Mouse (Mus musculus): ENCODE measurements around the gene Endov.
A peak's percentile ranks its signal among the peaks of the same experiment; 100 is the strongest.

Endov gene

GRCm38 (mm10) chr11:119509165-119509776 is 18.1 kb downstream of the Endov start:
- H3K27me3 ChIP-seq (ENCODE audit: control insufficient read depth, insufficient read depth, low read length, poor library complexity, severe bottlenecking) = no peaks in the 10 kb centered on the region
- DNase-seq (ENCODE audit: low read depth, low spot score) = no peak

GRCm38 (mm10) chr11:119513038-119513659 is 22.0 kb downstream of the Endov start:
- H3K36me3 ChIP-seq (ENCODE audit: control insufficient read depth, insufficient read depth, low read length, poor library complexity, severe bottlenecking) = no peaks in the 10 kb centered on the region
- H3K27me3 ChIP-seq (ENCODE audit: control insufficient read depth, insufficient read depth, low read length, poor library complexity, severe bottlenecking) = no peaks in the 10 kb centered on the region
- no peak for DNase-seq (ENCODE audit: low read depth, low spot score)

More at GRCm38 (mm10) chr11:119509165-119509776, 18.1 kb downstream of the Endov start:
- H3K36me3 ChIP-seq (ENCODE audit: control insufficient read depth, insufficient read depth, low read length, poor library complexity, severe bottlenecking) = no peaks in the 10 kb centered on the region

GRCm38 (mm10) chr11:119514108-119514860 is 23.1 kb downstream of the Endov start:
- H3K36me3 ChIP-seq (ENCODE audit: control insufficient read depth, insufficient read depth, low read length, poor library complexity, severe bottlenecking) = no peaks in the 10 kb centered on the region

GRCm38 (mm10) chr11:119514967-119515636 is 24.0 kb downstream of the Endov start:
- no peaks in the 10 kb centered on the region for H3K27me3 ChIP-seq (ENCODE audit: control insufficient read depth, insufficient read depth, low read length, poor library complexity, severe bottlenecking)
- DNase-seq (ENCODE audit: low read depth, low spot score) = no peak
- no peaks in the 10 kb centered on the region for H3K36me3 ChIP-seq (ENCODE audit: control insufficient read depth, insufficient read depth, low read length, poor library complexity, severe bottlenecking)

More at GRCm38 (mm10) chr11:119514108-119514860, 23.1 kb downstream of the Endov start:
- H3K27me3 ChIP-seq (ENCODE audit: control insufficient read depth, insufficient read depth, low read length, poor library complexity, severe bottlenecking) = no peaks in the 10 kb centered on the region
- DNase-seq (ENCODE audit: low read depth, low spot score) = no peak

GRCm38 (mm10) chr11:119515823-119516676 is 24.9 kb downstream of the Endov start:
- Histone ChIP-seq H3K27me3 (ENCODE audit: control insufficient read depth, insufficient read depth, low read length, poor library complexity, severe bottlenecking) (no peaks in the 10 kb centered on the region), H3K36me3 (ENCODE audit: control insufficient read depth, insufficient read depth, low read length, poor library complexity, severe bottlenecking) (no peaks in the 10 kb centered on the region)
- no peak for DNase-seq (ENCODE audit: low read depth, low spot score)

GRCm38 (mm10) chr11:119516677-119517361 is 25.7 kb downstream of the Endov start:
- H3K36me3 ChIP-seq (ENCODE audit: control insufficient read depth, insufficient read depth, low read length, poor library complexity, severe bottlenecking) = no peaks in the 10 kb centered on the region
- no peak for DNase-seq (ENCODE audit: low read depth, low spot score)

GRCm38 (mm10) chr11:119519387-119519786 is 28.2 kb downstream of the Endov start:
- Histone ChIP-seq H3K27me3 (ENCODE audit: control insufficient read depth, insufficient read depth, low read length, poor library complexity, severe bottlenecking) (no peaks in the 10 kb centered on the region), H3K36me3 (ENCODE audit: control insufficient read depth, insufficient read depth, low read length, poor library complexity, severe bottlenecking) (no peaks in the 10 kb centered on the region)
- no peak for DNase-seq (ENCODE audit: low read depth, low spot score)

More at GRCm38 (mm10) chr11:119516677-119517361, 25.7 kb downstream of the Endov start:
- no peaks in the 10 kb centered on the region for H3K27me3 ChIP-seq (ENCODE audit: control insufficient read depth, insufficient read depth, low read length, poor library complexity, severe bottlenecking)

GRCm38 (mm10) chr11:119520005-119520712 is 29.0 kb downstream of the Endov start:
- DNase-seq (ENCODE audit: low read depth, low spot score) = no peak
- no peaks in the 10 kb centered on the region for H3K27me3 ChIP-seq (ENCODE audit: control insufficient read depth, insufficient read depth, low read length, poor library complexity, severe bottlenecking)
- no peaks in the 10 kb centered on the region for H3K36me3 ChIP-seq (ENCODE audit: control insufficient read depth, insufficient read depth, low read length, poor library complexity, severe bottlenecking)

- Histone ChIP-seq H3K36me3 (ENCODE audit: control insufficient read depth, insufficient read depth, low read length, poor library complexity, severe bottlenecking) (no peaks in the 10 kb centered on the region), H3K27me3 (ENCODE audit: control insufficient read depth, insufficient read depth, low read length, poor library complexity, severe bottlenecking) (no peaks in the 10 kb centered on the region)
- no peak for DNase-seq (ENCODE audit: low read depth, low spot score)
These were observed 29.5 kb downstream of the Endov start for GRCm38 (mm10) chr11:119520713-119521063.

GRCm38 (mm10) chr11:119521920-119522710 is 31.0 kb downstream of the Endov start:
- H3K36me3 ChIP-seq (ENCODE audit: control insufficient read depth, insufficient read depth, low read length, poor library complexity, severe bottlenecking) = no peaks in the 10 kb centered on the region
- no peaks in the 10 kb centered on the region for H3K27me3 ChIP-seq (ENCODE audit: control insufficient read depth, insufficient read depth, low read length, poor library complexity, severe bottlenecking)
- DNase-seq (ENCODE audit: low read depth, low spot score) = no peak

- DNase-seq (ENCODE audit: low read depth, low spot score) = no peak
- H3K36me3 ChIP-seq (ENCODE audit: control insufficient read depth, insufficient read depth, low read length, poor library complexity, severe bottlenecking) = no peaks in the 10 kb centered on the region
- H3K27me3 ChIP-seq (ENCODE audit: control insufficient read depth, insufficient read depth, low read length, poor library complexity, severe bottlenecking) = no peaks in the 10 kb centered on the region
These were observed 31.6 kb downstream of the Endov start for GRCm38 (mm10) chr11:119522779-119523178.

- DNase-seq (ENCODE audit: low read depth, low spot score) = no peak
- no peaks in the 10 kb centered on the region for H3K27me3 ChIP-seq (ENCODE audit: control insufficient read depth, insufficient read depth, low read length, poor library complexity, severe bottlenecking)
- H3K36me3 ChIP-seq (ENCODE audit: control insufficient read depth, insufficient read depth, low read length, poor library complexity, severe bottlenecking) = no peaks in the 10 kb centered on the region
These were observed 32.2 kb downstream of the Endov start for GRCm38 (mm10) chr11:119523392-119523791.

- Histone ChIP-seq H3K27me3 (ENCODE audit: control insufficient read depth, insufficient read depth, low read length, poor library complexity, severe bottlenecking) (no peaks in the 10 kb centered on the region), H3K36me3 (ENCODE audit: control insufficient read depth, insufficient read depth, low read length, poor library complexity, severe bottlenecking) (no peaks in the 10 kb centered on the region)
- DNase-seq (ENCODE audit: low read depth, low spot score) = peak; percentile 91
These were observed 33.4 kb downstream of the Endov start for GRCm38 (mm10) chr11:119524545-119524949.
